Mouse (Mus musculus) T-helper 17 cell (primary cell): ENCODE results near the gene Kcnq1.

Experiments
- in situ Hi-C, 2 experiments: fragments of 300-600 bp; cut with MboI, MseI; formaldehyde crosslinking; loops; 1 replicate in 1 of 2; 2 replicates in 1 of 2; pipeline ENCODE4 v1.15.1; 2025; ENCODE audit warnings: high pct_unique_total_duplicates in 2 of 2

Gene Kcnq1

DNA sequence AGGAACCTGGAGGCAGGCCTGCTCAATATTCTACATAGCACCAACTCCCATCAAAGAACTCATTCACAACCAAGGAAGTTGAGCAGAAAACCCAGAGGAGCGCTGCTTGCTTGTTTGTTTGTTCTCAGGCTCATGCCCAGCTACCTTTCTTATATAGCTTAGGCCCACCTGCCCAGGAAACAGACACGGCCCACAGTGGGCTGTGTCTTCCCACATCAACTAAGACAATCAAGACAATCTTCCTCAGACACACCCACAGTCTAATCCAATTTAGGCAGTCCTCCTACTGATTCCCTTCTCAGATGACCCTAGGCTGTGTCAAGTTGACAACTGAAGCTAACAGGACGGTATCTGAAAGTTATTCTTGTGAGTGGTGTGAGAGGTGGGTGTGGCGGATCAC is at the start of gene Kcnq1:
Gene Kcnq1, plus strand, starts transcription at position 301 of the 400 bp plus-strand sequence.
- in situ Hi-C loops = no loop called here

DNA sequence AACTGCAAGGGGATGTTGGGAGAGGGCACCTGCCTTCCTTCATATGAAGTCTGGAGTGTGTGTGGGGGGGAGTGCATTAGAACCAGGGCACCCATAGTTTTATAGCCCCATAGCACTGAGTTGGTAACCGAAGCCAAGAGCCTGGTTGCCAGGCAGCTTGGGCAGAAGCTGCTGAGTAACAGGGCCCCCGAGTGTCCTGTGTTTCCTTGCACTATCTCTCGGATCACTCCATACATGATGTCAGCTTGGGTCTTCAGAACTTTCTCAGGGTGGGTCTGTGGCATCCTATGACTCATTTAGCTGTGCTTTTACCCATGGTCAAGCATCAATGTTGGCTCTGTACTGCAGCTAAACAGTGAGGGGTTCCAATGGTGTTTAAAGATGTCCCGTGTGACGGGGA is 49.1 kb upstream of the Kcnq1 start:
- in situ Hi-C loops = loop anchor here in 1 of 2 experiments (25.0 kb wide), 1 partner anchor 1970 kb away; the partner anchor contains the start of gene Pkp3

DNA sequence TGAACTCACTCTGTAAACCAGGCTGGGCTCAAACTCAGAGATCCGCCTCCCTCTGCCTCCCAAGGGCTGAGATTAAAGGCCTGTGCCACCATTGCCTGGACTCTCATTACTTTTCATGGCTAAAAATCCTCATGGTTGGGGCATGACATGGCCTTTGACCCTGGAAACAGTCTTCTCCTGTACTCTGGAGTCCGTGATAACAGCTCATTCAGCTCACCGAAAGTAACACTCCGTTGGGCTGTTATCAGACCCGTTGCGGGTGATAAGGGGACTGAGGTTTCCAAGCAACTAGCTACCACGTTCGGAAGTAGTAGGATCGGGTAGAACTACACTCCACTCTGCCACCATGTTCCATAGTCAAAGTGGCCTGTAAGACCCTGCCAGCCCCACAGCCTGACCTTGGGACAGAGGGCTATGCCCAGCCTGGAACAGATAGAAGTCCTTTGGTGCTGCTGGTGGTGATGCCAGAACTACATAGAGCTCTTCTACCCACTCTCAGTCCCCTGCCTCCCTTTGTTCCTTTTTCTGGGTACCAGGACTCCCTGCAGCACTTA is 48.4 kb upstream of the Kcnq1 start:
- in situ Hi-C loops = loop anchor here in 1 of 2 experiments (25.0 kb wide), 1 partner anchor 1970 kb away; the partner anchor contains the start of gene Pkp3

DNA sequence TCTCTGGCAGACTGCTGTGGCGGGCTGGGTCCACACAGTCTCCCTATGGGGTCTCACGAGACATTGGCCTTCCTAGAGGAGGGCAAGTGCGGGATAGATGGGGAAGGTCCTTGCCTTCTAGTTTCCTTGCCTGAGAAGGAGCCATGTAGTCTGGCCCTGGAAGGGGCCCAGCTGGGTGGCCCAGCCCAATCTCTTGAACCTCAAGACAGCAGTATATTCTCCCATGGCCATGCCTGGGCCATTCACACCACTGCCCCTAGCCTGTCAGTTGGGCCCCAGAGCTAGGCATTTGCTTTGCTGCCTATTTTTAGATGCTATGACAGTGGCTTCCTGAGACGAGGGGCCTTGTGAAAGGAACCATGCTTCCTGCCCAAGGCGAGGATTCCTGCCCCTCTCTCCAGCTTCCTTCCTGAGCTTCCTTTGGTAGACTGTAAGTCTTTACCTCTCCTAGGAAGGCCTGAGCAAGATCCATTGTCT is 47.9 kb upstream of the Kcnq1 start:
- in situ Hi-C loops = loop anchor here in 1 of 2 experiments (25.0 kb wide), 1 partner anchor 1971 kb away; the partner anchor contains the start of gene Pkp3

DNA sequence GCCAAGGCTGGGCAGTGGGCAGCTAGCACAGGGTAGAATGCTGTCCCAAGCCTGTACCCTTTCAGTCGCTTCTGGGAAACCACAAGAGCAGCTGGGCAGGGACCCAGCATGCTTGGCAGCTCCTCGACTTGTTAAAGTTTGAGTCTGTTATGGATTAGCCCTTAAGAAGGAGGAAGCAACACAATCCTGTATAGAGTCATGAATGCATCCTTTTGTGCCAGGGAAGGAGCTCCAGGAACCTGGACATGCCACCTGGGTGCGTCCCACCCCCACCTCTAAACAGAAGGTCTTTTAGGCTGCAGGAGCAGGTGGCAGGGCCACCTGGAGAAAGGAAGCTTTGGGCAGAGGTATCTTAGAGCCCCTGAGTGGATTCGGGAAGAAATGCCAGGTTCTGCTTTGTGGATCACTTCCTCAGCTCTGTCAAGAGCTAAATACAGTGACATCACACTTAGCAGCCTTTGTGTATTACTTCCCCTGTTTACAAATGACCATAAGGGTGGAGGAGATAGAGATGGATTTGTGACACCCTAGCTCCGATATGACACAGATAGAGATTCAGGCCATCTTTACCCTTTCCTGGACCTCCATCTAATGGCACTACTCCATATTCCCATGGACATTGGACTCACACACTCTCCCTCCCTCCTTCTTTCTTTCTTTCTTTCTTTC is 46.8 kb upstream of the Kcnq1 start:
- in situ Hi-C loops = loop anchor here in 1 of 2 experiments (25.0 kb wide), 1 partner anchor 1972 kb away; the partner anchor contains the start of gene Pkp3

DNA sequence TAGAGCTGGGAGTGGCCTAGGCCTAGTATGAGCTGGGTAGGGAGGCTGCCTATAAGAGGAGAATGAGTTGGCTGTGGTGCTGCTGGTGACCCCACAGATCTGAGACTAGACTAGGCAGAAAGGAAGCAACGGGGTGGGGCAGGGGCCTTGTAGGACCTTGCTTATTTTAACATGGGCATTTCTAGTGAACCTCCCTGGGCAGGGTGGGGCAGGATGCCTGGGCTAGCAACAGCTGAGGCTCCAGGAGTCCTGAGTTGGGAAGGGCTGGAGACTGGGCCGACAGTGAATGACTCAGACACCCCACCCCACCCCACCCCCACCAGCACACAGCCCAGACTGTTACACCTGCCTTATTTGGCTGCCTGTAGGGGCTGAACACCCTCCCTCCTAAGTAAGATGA is 43.5 kb upstream of the Kcnq1 start:
- in situ Hi-C loops = loop anchor here in 1 of 2 experiments (25.0 kb wide), 1 partner anchor 1975 kb away; the partner anchor contains the start of gene Pkp3

DNA sequence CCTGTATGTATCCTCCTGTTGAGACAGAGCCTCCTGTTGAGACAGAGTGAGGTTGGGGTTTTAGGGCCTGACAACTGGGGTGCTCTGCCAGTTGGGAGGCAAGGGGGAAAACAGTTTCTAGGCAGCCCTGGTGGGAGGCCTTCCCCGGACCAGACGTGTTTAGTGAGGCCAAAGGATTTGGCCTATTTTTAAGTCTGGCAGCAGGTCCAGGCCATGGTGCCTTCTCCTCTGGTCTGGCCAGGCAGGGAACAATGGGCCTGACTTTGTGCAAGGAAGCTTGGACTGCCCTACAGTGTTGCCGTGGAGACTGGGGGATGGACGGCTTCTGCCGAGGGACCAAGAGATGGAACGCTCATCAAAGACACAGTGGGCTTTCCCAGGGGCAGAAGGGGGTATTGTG is 41.9 kb upstream of the Kcnq1 start:
- in situ Hi-C loops = loop anchor here in 1 of 2 experiments (25.0 kb wide), 1 partner anchor 1977 kb away; the partner anchor contains the start of gene Pkp3

DNA sequence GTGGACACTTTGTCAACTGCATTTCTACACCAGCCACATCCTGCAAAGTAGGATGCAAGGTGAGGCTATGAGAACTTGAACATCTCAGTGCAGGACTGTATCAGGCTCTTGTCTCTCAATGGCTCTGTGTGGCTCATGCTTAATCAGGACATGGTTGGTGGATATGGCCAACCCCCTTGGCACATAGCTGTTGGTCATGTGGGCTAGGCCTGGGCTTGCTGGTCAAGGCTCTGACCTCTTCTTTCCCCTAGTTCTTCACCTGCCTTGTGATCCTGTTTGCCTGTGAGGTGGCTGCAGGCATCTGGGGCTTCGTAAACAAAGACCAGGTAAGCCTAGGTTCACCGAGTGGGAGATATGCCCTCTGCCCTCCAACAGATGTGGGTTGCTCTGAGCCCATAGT is 40.5 kb upstream of the Kcnq1 start:
- in situ Hi-C loops = loop anchor here (5.0 to 25.0 kb wide), 2 partner anchors 58 to 1978 kb away; partner anchors contain the start of genes Tspan32 (in 2 of the 2) and Pkp3 (in 1 of the 2)

DNA sequence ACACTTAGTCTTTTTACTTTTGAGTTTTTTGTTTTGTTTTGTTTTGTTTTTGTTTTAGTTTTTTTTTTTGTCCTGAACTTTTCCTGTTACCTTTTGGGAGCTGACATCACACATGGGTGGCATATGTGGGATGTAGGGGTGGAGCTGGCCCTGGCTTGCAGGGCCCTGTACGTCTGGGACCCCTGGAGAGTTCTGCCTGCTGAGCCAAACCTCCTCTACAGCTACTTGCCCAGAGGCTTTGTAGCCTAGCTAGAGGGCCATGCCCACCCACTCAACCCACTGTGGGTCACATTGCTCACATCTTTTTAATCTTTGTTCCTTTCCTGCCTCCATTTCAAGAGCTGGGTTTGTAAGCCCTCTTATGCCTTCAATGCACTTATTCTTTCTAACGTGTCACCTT is 38.7 kb upstream of the Kcnq1 start:
- in situ Hi-C loops = loop anchor here (5.0 to 25.0 kb wide), 2 partner anchors 60 to 1980 kb away; partner anchors contain the start of genes Tspan32 (in 2 of the 2) and Pkp3 (in 1 of the 2)

DNA sequence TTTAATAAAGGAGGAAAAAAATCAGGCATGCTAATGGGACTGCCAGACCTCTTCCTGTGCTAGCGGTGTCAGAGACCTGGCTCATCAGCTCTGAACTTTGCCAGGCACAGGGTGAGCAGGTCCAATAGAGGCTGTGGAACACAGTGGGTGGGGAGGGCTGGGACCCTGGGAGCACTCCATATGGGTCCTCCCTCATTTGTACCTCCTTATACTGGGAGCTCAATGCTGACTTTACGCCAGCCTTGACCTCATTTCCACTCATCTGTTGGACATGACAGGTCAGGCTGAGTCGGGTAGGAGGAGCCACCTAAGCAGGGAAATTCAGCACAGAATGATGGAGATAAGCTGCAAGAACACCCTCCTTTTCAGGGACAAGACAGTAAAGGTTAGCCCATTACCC is 38.3 kb upstream of the Kcnq1 start:
- in situ Hi-C loops = loop anchor here (5.0 to 25.0 kb wide), 2 partner anchors 61 to 1981 kb away; partner anchors contain the start of genes Tspan32 (in 2 of the 2) and Pkp3 (in 1 of the 2)

DNA sequence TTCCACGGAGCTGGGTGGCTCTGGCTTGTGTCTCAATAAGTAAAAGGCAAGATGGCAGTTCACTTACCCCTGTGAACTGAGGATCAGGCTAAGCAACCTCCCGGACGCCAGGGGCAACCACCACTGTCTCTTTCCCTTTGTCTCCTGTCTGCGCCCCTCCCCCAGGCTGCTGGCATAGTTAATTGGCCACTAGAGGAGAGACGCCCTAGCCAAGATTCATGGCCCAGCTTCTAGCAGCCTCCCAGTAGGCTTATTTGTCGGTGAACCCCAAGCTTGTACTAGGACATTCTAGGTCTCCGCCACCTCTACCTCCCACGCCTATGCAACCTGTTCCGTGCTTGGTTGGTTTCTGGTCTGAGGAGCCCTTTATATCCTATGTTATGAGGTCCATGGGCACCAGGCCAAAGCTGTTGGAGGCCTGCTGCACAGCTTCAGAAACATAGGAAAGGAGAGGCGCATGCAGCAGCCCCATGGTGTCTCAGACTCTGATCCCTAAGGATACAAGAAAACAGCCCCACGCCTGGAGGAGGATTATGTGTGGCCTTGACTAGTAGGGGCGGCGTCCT is 37.8 kb upstream of the Kcnq1 start:
- in situ Hi-C loops = loop anchor here (5.0 to 25.0 kb wide), 2 partner anchors 61 to 1981 kb away; partner anchors contain the start of genes Tspan32 (in 2 of the 2) and Pkp3 (in 1 of the 2)

DNA sequence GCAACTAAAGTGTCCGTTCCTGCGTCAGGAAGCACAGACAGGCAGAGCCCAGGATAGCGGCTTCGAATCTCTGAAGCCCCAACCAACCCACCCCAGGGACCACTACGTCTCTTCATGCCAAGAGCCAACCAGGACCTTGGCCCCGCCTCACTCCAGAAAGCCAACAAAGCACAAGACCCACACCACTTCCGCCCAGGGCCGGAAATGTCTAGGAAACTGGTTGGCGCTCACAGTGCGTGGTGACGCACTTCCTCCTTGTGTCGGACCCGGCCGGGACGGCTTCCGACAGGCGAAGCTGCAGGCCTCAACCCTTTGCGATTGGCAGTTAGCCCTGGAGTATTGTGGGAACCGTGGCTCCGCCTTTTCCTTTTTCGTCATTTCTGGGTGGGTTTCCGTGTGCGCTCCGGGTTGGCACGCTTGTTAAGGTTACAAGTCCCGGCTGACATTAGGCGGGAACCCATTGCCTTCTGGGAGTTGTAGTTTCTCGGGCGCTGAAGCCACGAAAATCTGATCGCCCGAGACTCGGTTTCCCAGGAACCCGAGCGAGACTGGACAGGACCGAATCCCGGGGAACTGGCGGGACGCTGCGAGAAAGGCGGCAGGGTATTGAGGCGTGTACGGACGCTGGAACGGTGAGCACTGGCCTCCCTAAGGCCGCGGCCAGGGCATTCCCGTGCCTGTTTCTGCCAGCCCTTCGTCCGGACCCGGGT is 37.1 kb upstream of the Kcnq1 start, which contains the start of gene Tssc4:
Gene Tssc4, plus strand, starts transcription at position 368 of the 710 bp plus-strand sequence.
- in situ Hi-C loops = loop anchor here (5.0 to 25.0 kb wide), 2 partner anchors 62 to 1982 kb away; partner anchors contain the start of genes Tspan32 (in 2 of the 2) and Pkp3 (in 1 of the 2)

DNA sequence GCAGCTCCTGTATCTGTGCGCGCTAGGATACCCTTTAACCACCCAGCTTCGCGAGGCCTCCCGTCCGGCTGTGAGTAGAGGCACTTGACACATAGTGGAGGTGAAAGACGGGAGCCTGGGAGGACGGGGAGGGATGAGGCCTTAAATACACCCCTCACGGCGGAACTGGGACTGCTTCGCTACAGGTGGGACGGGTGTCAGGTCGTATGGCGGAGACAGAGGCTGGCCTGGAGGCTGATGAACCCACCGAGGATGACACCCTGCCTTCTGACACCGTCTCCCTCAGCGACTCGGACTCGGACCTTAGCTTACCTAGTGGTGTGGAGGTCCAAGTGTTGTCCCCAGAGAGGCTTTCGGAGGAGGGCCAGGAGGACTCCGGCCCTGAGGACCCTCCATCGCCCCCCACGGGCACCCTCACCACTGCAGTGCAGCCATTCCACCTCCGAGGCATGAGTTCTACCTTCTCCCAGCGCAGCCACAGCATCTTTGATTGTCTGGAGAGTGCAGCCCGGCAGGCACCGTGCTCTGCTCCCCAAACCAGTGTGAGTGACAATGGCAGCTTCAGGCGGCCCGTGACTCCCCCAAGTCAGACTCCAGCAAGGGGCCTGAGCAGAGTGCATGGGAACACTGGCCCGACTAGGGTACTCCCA is 36.3 kb upstream of the Kcnq1 start:
- in situ Hi-C loops = loop anchor here (5.0 to 25.0 kb wide), 2 partner anchors 63 to 1983 kb away; partner anchors contain the start of genes Tspan32 (in 2 of the 2) and Pkp3 (in 1 of the 2)

DNA sequence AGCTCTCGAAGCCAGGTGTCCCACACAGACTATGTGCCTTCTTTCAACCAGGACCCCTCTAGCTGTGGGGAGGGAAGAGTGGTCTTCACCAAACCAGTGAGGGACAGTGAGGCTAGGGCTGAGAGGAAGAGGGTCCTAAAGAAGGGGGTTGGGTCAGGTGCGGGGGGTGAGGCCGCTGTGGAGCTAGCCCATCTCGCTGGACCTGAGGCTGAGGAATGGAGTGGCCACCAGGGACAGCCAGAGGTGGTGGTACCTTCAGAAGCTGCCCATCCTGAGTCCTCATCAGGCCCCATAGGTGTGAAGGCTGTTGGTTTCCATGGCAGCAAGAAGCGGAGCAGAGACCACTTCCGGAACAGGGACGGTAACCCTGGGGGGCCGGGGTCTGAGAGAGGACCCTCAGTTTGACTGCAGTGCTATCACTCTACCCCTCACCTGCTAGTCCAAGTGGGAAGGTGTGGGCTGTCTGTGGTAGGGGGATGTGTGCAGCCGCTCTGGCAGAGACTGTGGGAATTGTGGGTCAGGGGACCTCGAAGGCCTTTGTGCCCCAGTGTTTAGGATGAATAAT is 35.6 kb upstream of the Kcnq1 start:
- in situ Hi-C loops = loop anchor here in 1 of 2 experiments (25.0 kb wide), 1 partner anchor 1983 kb away; the partner anchor contains the start of gene Pkp3

DNA sequence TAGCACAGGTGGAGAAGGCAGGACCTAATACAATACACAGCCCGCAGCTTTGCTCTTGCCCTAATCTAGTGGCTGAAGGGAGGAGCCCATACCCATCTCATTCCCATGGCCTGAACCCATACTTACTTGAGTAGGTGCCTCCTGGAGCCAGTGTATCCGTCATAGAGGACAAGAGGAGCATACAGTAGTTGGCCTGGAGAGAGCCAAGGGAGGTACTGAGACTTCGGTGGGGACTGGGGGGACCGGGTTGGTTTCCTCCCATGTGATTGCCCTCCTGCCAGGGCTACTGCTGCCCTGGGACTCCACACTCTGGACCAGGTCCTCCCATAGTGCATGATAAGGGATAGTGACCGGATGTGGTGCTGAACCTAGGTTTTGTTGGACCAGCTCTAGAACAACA is 33.6 kb upstream of the Kcnq1 start:
- in situ Hi-C loops = loop anchor here in 1 of 2 experiments (25.0 kb wide), 1 partner anchor 1985 kb away; the partner anchor contains the start of gene Pkp3

DNA sequence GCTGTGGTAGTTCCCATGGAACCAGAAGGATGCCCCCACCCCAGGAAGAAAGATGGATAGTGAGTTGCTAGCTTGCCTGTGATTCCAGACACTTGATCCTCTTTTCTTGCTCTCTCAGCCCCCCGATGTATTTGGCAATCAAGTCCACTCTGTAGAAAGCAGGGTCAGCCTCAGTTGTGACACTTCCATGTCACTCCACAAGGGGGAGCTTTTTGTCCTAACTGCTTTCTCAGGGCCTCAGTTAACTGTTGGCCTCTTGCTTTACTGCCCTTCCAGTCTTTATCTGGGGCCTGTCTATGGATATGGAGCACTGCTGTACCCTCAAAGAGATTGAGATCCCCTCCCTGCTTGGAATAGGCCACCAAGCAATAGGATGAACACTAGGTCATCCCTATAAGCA is 33.1 kb upstream of the Kcnq1 start:
- in situ Hi-C loops = loop anchor here in 1 of 2 experiments (25.0 kb wide), 1 partner anchor 1986 kb away; the partner anchor contains the start of gene Pkp3

DNA sequence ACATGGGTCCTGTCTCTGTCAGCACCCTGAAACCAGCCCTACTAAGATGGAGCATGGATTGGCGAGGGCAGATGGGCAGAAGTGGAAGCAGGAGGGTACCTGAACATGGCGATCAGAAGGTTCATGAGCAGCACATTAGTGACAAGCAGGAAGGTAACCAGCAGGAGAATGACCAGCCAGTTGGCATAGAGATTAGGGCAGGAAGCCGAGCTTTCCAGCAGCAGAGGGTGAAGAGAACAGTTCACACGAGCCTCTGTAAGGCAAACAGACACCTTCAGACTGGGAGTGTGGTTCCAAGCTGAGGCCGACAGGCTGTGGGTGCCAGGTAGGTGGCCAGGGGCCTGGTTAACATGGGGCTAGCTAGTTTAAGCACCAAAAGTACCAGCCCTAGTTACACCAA is 30.8 kb upstream of the Kcnq1 start:
- in situ Hi-C loops = loop anchor here in 1 of 2 experiments (5.0 kb wide), 1 partner anchor 183 kb away; no protein-coding TSS in a partner anchor

DNA sequence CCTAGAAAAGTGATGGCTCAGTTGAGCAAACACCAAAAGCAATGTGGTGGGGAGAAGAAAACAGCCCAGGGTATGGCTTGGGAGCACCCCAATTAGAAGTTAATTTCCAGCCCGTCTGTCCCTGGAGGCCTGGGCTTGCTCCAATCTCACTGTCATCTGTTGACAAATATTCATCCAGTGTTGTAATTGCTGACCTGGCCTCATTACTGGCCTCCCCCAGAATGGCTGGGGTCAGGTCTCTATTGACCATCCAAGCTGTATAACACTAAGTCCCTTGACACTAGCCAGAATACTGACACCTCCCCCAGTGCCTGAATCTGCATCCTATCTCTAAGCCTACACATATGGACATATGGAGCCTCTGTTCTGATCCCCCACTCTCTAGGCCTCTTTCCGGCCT is 28.8 kb upstream of the Kcnq1 start:
- in situ Hi-C loops = loop anchor here in 1 of 2 experiments (5.0 kb wide), 1 partner anchor 185 kb away; no protein-coding TSS in a partner anchor

DNA sequence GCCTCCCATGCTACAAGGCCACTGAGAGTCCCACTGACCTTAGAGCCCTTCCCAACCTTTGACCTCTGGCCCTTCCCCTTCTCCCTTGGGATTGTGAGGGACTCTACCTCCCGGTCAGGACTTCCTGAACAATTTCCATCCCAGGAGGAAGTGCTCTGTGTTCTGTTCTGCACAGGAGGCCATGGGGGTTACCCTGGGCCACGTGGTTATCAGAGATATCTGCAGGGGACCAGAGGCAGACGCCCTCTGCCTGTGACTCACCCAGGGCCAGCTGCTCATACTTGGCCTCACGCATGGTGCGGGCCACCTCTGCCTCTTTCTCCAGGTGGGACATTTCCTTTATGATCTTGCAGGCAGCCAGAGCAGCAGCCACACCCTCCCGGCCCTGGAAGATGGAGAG is 24.1 kb upstream of the Kcnq1 start:
- in situ Hi-C loops = no loop called here
